Mouse (Mus musculus) small intestine, adult 2 months (tissue): ENCODE data around the gene Alkbh7. TPM values are rescaled to one million over a fixed set of nuclear protein-coding genes. Genes with fewer than 3 reads are reported as not detected.

Source experiments
- H3K27ac ChIP-seq: fragments of 200-500 bp; 2 replicates; pipeline ENCODE4 v1.5.1; 2012; ENCODE audit warnings: low read depth, low read length, control low read depth, inconsistent platforms; ENCODE audit not compliant: insufficient read depth
- H3K27me3 ChIP-seq: fragments of 200-500 bp; 2 replicates; pipeline ENCODE4 v1.6.1; 2012; ENCODE audit warnings: mild to moderate bottlenecking, moderate library complexity, low read length, inconsistent platforms; ENCODE audit not compliant: control insufficient read depth, insufficient read depth
- H3K36me3 ChIP-seq: fragments of 200-500 bp; 2 replicates; pipeline ENCODE4 v1.6.1; 2012; ENCODE audit warnings: mild to moderate bottlenecking, low read length, control low read depth, inconsistent platforms; ENCODE audit not compliant: control insufficient read depth, insufficient read depth
- H3K4me1 ChIP-seq: fragments of 200-500 bp; 2 replicates; pipeline ENCODE4 v1.6.1; 2012; ENCODE audit warnings: low read length, inconsistent platforms, mixed read lengths; ENCODE audit not compliant: control insufficient read depth, insufficient read depth, insufficient read length
- H3K4me3 ChIP-seq: fragments of 200-500 bp; 2 replicates; pipeline ENCODE4 v1.5.1; 2012; ENCODE audit warnings: low read depth, mild to moderate bottlenecking, control low read depth, inconsistent platforms, low read length, moderate library complexity
- CTCF ChIP-seq: fragments of 200-500 bp; IDR thresholded peaks from 2 replicates; pipeline ENCODE4 v1.5.1; 2012; ENCODE audit warnings: low read depth, mild to moderate bottlenecking, control low read depth, inconsistent platforms, low read length, moderate library complexity, mixed read lengths; ENCODE audit not compliant: insufficient replicate concordance, insufficient read length; ENCODE audit errors: extremely low read depth
- POLR2A ChIP-seq: fragments of 200-500 bp; IDR thresholded peaks from 2 replicates; pipeline ENCODE4 v1.6.1; 2012; ENCODE audit warnings: low read depth, mild to moderate bottlenecking, control low read depth, inconsistent platforms, low read length, moderate library complexity
- WGBS: fragments of 180-500 bp; shearing (Covaris S2); methylation state at CpG from one replicate; pipeline ENCODE4 v1.1.7; 2018; 5-methylcytosine and 5-hydroxymethylcytosine counted together
- polyA plus RNA-seq: library from polyadenylated mRNA; depleted of rRNA; stranded (reverse); fragments of >200 nt; gene quantifications from 2 replicates; pipeline ENCODE4 v1.2.3, GENCODE M21; 2012; rRNA removed

Alkbh7 gene
- polyA plus RNA-seq, 1 experiment, result 63.7 TPM

- no peaks in the 10 kb centered on the region for H3K27me3 ChIP-seq
- peak within 1 kb of the TSS; percentile 60 for H3K27ac ChIP-seq
- peaks cover 16% of the 10 kb centered on the region for H3K36me3 ChIP-seq
- peak within 1 kb of the TSS; percentile 70 for H3K4me3 ChIP-seq
- TF ChIP-seq POLR2A (peak; percentile 46), CTCF (no peak)
- peaks cover 9% of the 10 kb centered on the region for H3K4me1 ChIP-seq
- WGBS, result 1% methylated on average over 93 of the region's 99 CpGs
Measured at GRCm38 (mm10) chr17:57030931-57031660, 34.0 kb downstream of the Alkbh7 start, which contains the start of gene Khsrp. Khsrp (minus strand) TSS chr17:57031522.

GRCm38 (mm10) chr17:57031661-57032420, 34.7 kb downstream of the Alkbh7 start:
- H3K4me1 ChIP-seq, result peaks cover 9% of the 10 kb centered on the region
- WGBS, result under 1% methylated on average over 38 of the region's 38 CpGs
- H3K27ac ChIP-seq, result peak overlapping the region; percentile 60
- TF ChIP-seq CTCF (no peak), POLR2A (peak; percentile 89)
- H3K36me3 ChIP-seq, result peaks cover 9% of the 10 kb centered on the region
- H3K27me3 ChIP-seq, result no peaks in the 10 kb centered on the region
- peak overlapping the region; percentile 59 for H3K4me3 ChIP-seq

- Histone ChIP-seq H3K4me1 (peaks cover 9% of the 10 kb centered on the region), H3K27ac (no peak overlapping the region), H3K4me3 (no peak overlapping the region), H3K27me3 (no peaks in the 10 kb centered on the region), H3K36me3 (peaks cover 4% of the 10 kb centered on the region; the same call in 1 of the 2 replicates)
- no peak for TF ChIP-seq POLR2A
- TF ChIP-seq CTCF, result no peak
- 93% methylated on average over 4 of the region's 4 CpGs for WGBS
Measured at GRCm38 (mm10) chr17:57032854-57033253, 35.7 kb downstream of the Alkbh7 start.

GRCm38 (mm10) chr17:57038978-57039377, 41.8 kb downstream of the Alkbh7 start:
- Histone ChIP-seq H3K36me3 (no peaks in the 10 kb centered on the region), H3K4me3 (no peak overlapping the region), H3K4me1 (no peaks in the 10 kb centered on the region), H3K27ac (no peak overlapping the region), H3K27me3 (no peaks in the 10 kb centered on the region)
- WGBS, result 44% methylated on average over 8 of the region's 8 CpGs
- no peak for TF ChIP-seq POLR2A
- no peak for TF ChIP-seq CTCF

- H3K4me3 ChIP-seq, result no peak within 1 kb of the TSS
- no peak within 1 kb of the TSS for H3K27ac ChIP-seq
- 74% methylated on average over 8 of the region's 8 CpGs for WGBS
- no peaks in the 10 kb centered on the region for H3K27me3 ChIP-seq
- no peaks in the 10 kb centered on the region for H3K36me3 ChIP-seq
- TF ChIP-seq CTCF (no peak), POLR2A (no peak)
- no peaks in the 10 kb centered on the region for H3K4me1 ChIP-seq
Measured at GRCm38 (mm10) chr17:57041554-57041953, 44.4 kb downstream of the Alkbh7 start, which contains the start of gene Slc25a41. Slc25a41 (minus strand) TSS chr17:57041654.

GRCm38 (mm10) chr17:57047406-57047805, 50.3 kb downstream of the Alkbh7 start:
- H3K36me3 ChIP-seq, result no peaks in the 10 kb centered on the region
- no peak overlapping the region for H3K4me3 ChIP-seq
- H3K27ac ChIP-seq, result no peak overlapping the region
- 77% methylated on average over 5 of the region's 5 CpGs for WGBS
- TF ChIP-seq CTCF (no peak), POLR2A (no peak)
- H3K4me1 ChIP-seq, result no peaks in the 10 kb centered on the region
- no peaks in the 10 kb centered on the region for H3K27me3 ChIP-seq

GRCm38 (mm10) chr17:57048816-57049215, 51.7 kb downstream of the Alkbh7 start:
- H3K4me1 ChIP-seq, result no peaks in the 10 kb centered on the region
- TF ChIP-seq POLR2A, result no peak
- no peak for TF ChIP-seq CTCF
- no peaks in the 10 kb centered on the region for H3K27me3 ChIP-seq
- H3K4me3 ChIP-seq, result no peak overlapping the region
- H3K27ac ChIP-seq, result no peak overlapping the region
- no peaks in the 10 kb centered on the region for H3K36me3 ChIP-seq
- WGBS, result 89% methylated on average over 3 of the region's 3 CpGs

Other genes starting within 250 kb of the Alkbh7 start
- 34.9 and 36.8 TPM in 2 replicates for gene Nrtn, start 239.8 kb upstream of the Alkbh7 start, polyA plus RNA-seq
- 32.1 and 55.6 TPM in 2 replicates for gene Dus3l, start 232.6 kb upstream of the Alkbh7 start, polyA plus RNA-seq
- gene Prr22, start 227.1 kb upstream of the Alkbh7 start, polyA plus RNA-seq, result 2.0 and 3.7 TPM in 2 replicates
- gene Rfx2, start 166.3 kb upstream of the Alkbh7 start, polyA plus RNA-seq, result 7.7 and 15.4 TPM in 2 replicates
- gene Acsbg2, start 122.9 kb upstream of the Alkbh7 start, polyA plus RNA-seq, result not detected in 2 replicates
- gene 1700061G19Rik, start 121.9 kb upstream of the Alkbh7 start, polyA plus RNA-seq, result not detected in 2 replicates
- 25.0 and 46.3 TPM in 2 replicates for gene Mllt1, start 61.9 kb upstream of the Alkbh7 start, polyA plus RNA-seq
- gene Acer1, start 15.2 kb upstream of the Alkbh7 start, polyA plus RNA-seq, result 9.0 and 28.9 TPM in 2 replicates
- gene Clpp, start 7.0 kb upstream of the Alkbh7 start, polyA plus RNA-seq, result 86.2 and 132 TPM in 2 replicates
- not detected in 2 replicates for gene Pspn, start 2.7 kb downstream of the Alkbh7 start, polyA plus RNA-seq
- 17.1 and 43.5 TPM in 2 replicates for gene Gtf2f1, start 13.9 kb downstream of the Alkbh7 start, polyA plus RNA-seq
- not detected in 2 replicates for gene Gm17949, start 14.1 kb downstream of the Alkbh7 start, polyA plus RNA-seq
- gene Khsrp, start 34.2 kb downstream of the Alkbh7 start, polyA plus RNA-seq, result 32.3 and 66.4 TPM in 2 replicates
- not detected in 2 replicates for gene Slc25a41, start 44.3 kb downstream of the Alkbh7 start, polyA plus RNA-seq
- 184 and 395 TPM in 2 replicates for gene Crb3, start 61.8 kb downstream of the Alkbh7 start, polyA plus RNA-seq
- 13.3 and 14.3 TPM in 2 replicates for gene Slc25a23, start 62.5 kb downstream of the Alkbh7 start, polyA plus RNA-seq
- 9.1 and 13.6 TPM in 2 replicates for gene Dennd1c, start 81.2 kb downstream of the Alkbh7 start, polyA plus RNA-seq
- 3.3 TPM in 2 replicates for gene Tubb4a, start 90.4 kb downstream of the Alkbh7 start, polyA plus RNA-seq
- 2.3 and 2.6 TPM in 2 replicates for gene Tnfsf9, start 108.0 kb downstream of the Alkbh7 start, polyA plus RNA-seq
- gene Cd70, start 152.4 kb downstream of the Alkbh7 start, polyA plus RNA-seq, result not detected in 2 replicates
- 0.79 and 0.98 TPM in 2 replicates for gene Tnfsf14, start 196.8 kb downstream of the Alkbh7 start, polyA plus RNA-seq
- 17.9 and 40.9 TPM in 2 replicates for gene C3, start 230.8 kb downstream of the Alkbh7 start, polyA plus RNA-seq